Mouse (Mus musculus) bone marrow, adult 2 months (tissue): ENCODE measurements around the gene Zfp986.
"Not testable (repeated sequence)": the region's sequence is repeated elsewhere in the genome, so short reads cannot be mapped to it uniquely, and the experiment has no call there.

Experiments used
- CTCF ChIP-seq: fragments of 200-500 bp; IDR thresholded peaks from 2 replicates; pipeline ENCODE4 v1.5.1; 2011; ENCODE audit warnings: low read length, control low read depth; ENCODE audit not compliant: control insufficient read depth, insufficient read depth
- POLR2A ChIP-seq: fragments of 200-500 bp; IDR thresholded peaks from 2 replicates; pipeline ENCODE4 v1.6.1; 2011; ENCODE audit warnings: low read depth, mild to moderate bottlenecking, control low read depth, low read length, borderline replicate concordance; ENCODE audit not compliant: control insufficient read depth

DNA sequence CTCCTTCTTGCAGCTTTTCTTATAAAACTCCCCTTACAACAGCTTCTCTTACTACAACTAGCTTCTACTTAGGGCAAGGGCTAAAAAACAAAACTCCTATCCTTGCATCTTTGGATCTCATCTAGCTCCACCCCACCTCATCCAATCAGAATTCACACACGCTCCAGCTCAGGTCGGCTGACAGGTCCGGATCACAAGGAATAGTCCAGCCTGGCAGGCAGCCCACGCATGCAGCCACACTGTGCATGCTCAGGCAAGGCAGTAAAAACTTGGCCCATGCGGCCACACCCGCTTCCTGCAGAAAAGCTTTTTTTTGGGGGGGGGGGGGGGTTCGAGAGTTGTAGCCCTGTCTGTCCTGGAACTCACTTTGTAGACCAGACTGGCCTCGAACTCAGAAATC lies 43.0 kb upstream of the Zfp986 start:
- not testable (repeated sequence) for TF ChIP-seq POLR2A, CTCF
